In genomic region chr11:17451451-17451850, GRCm38 (mm10) we compare ENCODE assay signal across 22 mouse cellular contexts.
A peak's percentile ranks its signal among the peaks of the same experiment; 100 is the strongest.
DNase-seq lines count a peak whose midpoint lies in the region; ATAC-seq and TF ChIP-seq lines count a peak whose summit lies in the region.
"Had no signal": no experiment of that assay in that cellular context is flagged by ENCODE, and none has a peak within 500 bp of the region (broad histone marks: within the 10 kb centered on the region; RNA-seq: fewer than 3 reads in every experiment).

No protein-coding gene starts in this region.

- H3K9me3 ChIP-seq in forebrain, postnatal 0 days (ENCODE audit: low read length), result no peaks in the 10 kb centered on the region
- H3K9me3 ChIP-seq in forebrain, embryonic 12.5 days, result no peaks in the 10 kb centered on the region
- no peaks in the 10 kb centered on the region for H3K9me3 ChIP-seq in kidney, postnatal 0 days (replicated peaks; ENCODE audit: low read length)
- H3K9me3 ChIP-seq: embryonic facial prominence, embryonic 15.5 days; forebrain, embryonic 10.5 days; forebrain, embryonic 15.5 days; G1E; heart, embryonic 13.5 days; hindbrain, embryonic 12.5 days had no signal

- H3K4me1 ChIP-seq in forebrain, postnatal 0 days (ENCODE audit: insufficient read depth), result no peaks in the 10 kb centered on the region
- H3K4me1 ChIP-seq in forebrain, embryonic 12.5 days, result no peaks in the 10 kb centered on the region
- no peaks in the 10 kb centered on the region; the same call in 1 of the 2 replicates for H3K4me1 ChIP-seq in kidney, postnatal 0 days (replicated peaks; ENCODE audit: insufficient read depth, low read length)
- H3K4me1 ChIP-seq: embryonic facial prominence, embryonic 15.5 days; forebrain, embryonic 15.5 days; heart, embryonic 13.5 days had no signal

- WGBS in forebrain, postnatal 0 days, result 87% methylated on average over 2 of the region's 2 CpGs
- 91% methylated on average over 2 of the region's 2 CpGs for WGBS in forebrain, embryonic 12.5 days
- WGBS in kidney, postnatal 0 days, result 86% methylated on average over 2 of the region's 2 CpGs

- no peak overlapping the region for H3K27ac ChIP-seq in forebrain, postnatal 0 days (ENCODE audit: low read depth, low read length)
- no peak overlapping the region for H3K27ac ChIP-seq in forebrain, embryonic 12.5 days
- H3K27ac ChIP-seq in kidney, postnatal 0 days, result peak overlapping the region; percentile 9; the same call in 1 of the 2 replicates
- no peak overlapping the region for H3K27ac ChIP-seq in layer of hippocampus, adult 2 months
- no peak overlapping the region for H3K27ac ChIP-seq in gastrocnemius, adult 2 months
- H3K27ac ChIP-seq: embryonic facial prominence, embryonic 15.5 days; forebrain, embryonic 10.5 days; forebrain, embryonic 15.5 days; heart, embryonic 13.5 days; hindbrain, embryonic 12.5 days had no signal

- TF ChIP-seq CTCF in forebrain, postnatal 0 days (IDR thresholded peaks at IDR 0.05; ENCODE audit: low read depth), result no peak
- peak; percentile 6; the same call in 1 of the 2 replicates for TF ChIP-seq CTCF in kidney, postnatal 0 days (IDR thresholded peaks at IDR 0.05; ENCODE audit: low read depth)
- TF ChIP-seq CTCF in layer of hippocampus, adult 2 months (conservative IDR thresholded peaks at IDR 0.05), result peak; percentile 36
- no peak for TF ChIP-seq CTCF in gastrocnemius, adult 2 months (IDR thresholded peaks at IDR 0.05)

- no peak overlapping the region for H3K9ac ChIP-seq in forebrain, postnatal 0 days
- H3K9ac ChIP-seq in forebrain, embryonic 12.5 days, result no peak overlapping the region
- H3K9ac ChIP-seq in kidney, postnatal 0 days (ENCODE audit: low read depth, low read length), result no peak overlapping the region
- H3K9ac ChIP-seq: embryonic facial prominence, embryonic 15.5 days; forebrain, embryonic 15.5 days; heart, embryonic 13.5 days; hindbrain, embryonic 12.5 days had no signal

- H3K4me2 ChIP-seq in forebrain, postnatal 0 days (ENCODE audit: low read depth), result no peak overlapping the region
- no peak overlapping the region for H3K4me2 ChIP-seq in forebrain, embryonic 12.5 days
- no peak overlapping the region for H3K4me2 ChIP-seq in kidney, postnatal 0 days (ENCODE audit: low read length)
- H3K4me2 ChIP-seq: embryonic facial prominence, embryonic 15.5 days; forebrain, embryonic 15.5 days; heart, embryonic 13.5 days; hindbrain, embryonic 12.5 days had no signal

- H3K27me3 ChIP-seq in forebrain, postnatal 0 days (ENCODE audit: insufficient read depth, low read length), result no peaks in the 10 kb centered on the region; the same call in 1 of the 2 replicates
- H3K27me3 ChIP-seq in forebrain, embryonic 12.5 days, result peaks cover 13% of the 10 kb centered on the region
- H3K27me3 ChIP-seq in kidney, postnatal 0 days (ENCODE audit: insufficient read depth, low read length), result no peaks in the 10 kb centered on the region
- H3K27me3 ChIP-seq: embryonic facial prominence, embryonic 15.5 days; heart, embryonic 13.5 days; hindbrain, embryonic 12.5 days had no signal

- no peaks in the 10 kb centered on the region for H3K36me3 ChIP-seq in forebrain, postnatal 0 days (ENCODE audit: insufficient read depth)
- H3K36me3 ChIP-seq in forebrain, embryonic 12.5 days (replicated peaks), result no peaks in the 10 kb centered on the region
- no peaks in the 10 kb centered on the region for H3K36me3 ChIP-seq in kidney, postnatal 0 days (ENCODE audit: insufficient read depth, low read length)
- H3K36me3 ChIP-seq: embryonic facial prominence, embryonic 15.5 days; forebrain, embryonic 10.5 days; forebrain, embryonic 15.5 days; G1E; heart, embryonic 13.5 days; hindbrain, embryonic 12.5 days had no signal

- H3K4me3 ChIP-seq in forebrain, postnatal 0 days (ENCODE audit: low read depth, low read length), result no peak overlapping the region
- no peak overlapping the region for H3K4me3 ChIP-seq in forebrain, embryonic 12.5 days (replicated peaks)
- no peak overlapping the region for H3K4me3 ChIP-seq in kidney, postnatal 0 days (replicated peaks; ENCODE audit: low read depth, low read length)
- H3K4me3 ChIP-seq in layer of hippocampus, adult 2 months, result no peak overlapping the region
- H3K4me3 ChIP-seq in gastrocnemius, adult 2 months, result no peak overlapping the region
- H3K4me3 ChIP-seq: embryonic facial prominence, embryonic 15.5 days; erythroblast, embryonic 14.5 days; forebrain, embryonic 10.5 days; forebrain, embryonic 15.5 days; heart, embryonic 13.5 days; hindbrain, embryonic 12.5 days had no signal

- intact Hi-C loops in gastrocnemius, adult 2 months (cut with DNase I), result no loop called here

- ATAC-seq in forebrain, postnatal 0 days, result peak; percentile 10; the same call in 1 of the 2 replicates
- no peak for ATAC-seq in forebrain, embryonic 12.5 days (ENCODE audit: low FRiP score)
- no peak for ATAC-seq in kidney, postnatal 0 days (replicated peaks; ENCODE audit: low FRiP score, low read depth)
- ATAC-seq: CD4-positive, CD25-positive, alpha-beta regulatory T cell, adult 4 months; forebrain, embryonic 15.5 days had no signal

- DNase-seq in forebrain, postnatal 0 days, result no peak
- DNase-seq in kidney, postnatal 0 days (ENCODE audit: low spot score), result no peak
- DNase-seq in kidney, postnatal 10 days, result no peak
- peak; percentile 30 to 32 for DNase-seq in layer of hippocampus, adult 2 months (ENCODE audit: low spot score in 2 of 2)
- DNase-seq in layer of hippocampus, postnatal 36 days, result peak; percentile 14 to 21
- no peak for DNase-seq in gastrocnemius, adult 2 months
- DNase-seq: adrenal gland, adult 8-10 months; adrenal gland, postnatal 36 days; B cell, adult 2 months; cerebellum, adult 2 months; embryo, embryonic 11 days; gastrocnemius, postnatal 14 days; heart, postnatal 36 days had no signal

Comparison
In these comparisons a context has a peak if more than half of its experiments do, and no peak if none do; other contexts are left out.
1. DNase-seq: peak in layer of hippocampus, adult 2 months (2 of 2) and layer of hippocampus, postnatal 36 days (2 of 2); none in forebrain, postnatal 0 days (single experiment), kidney, postnatal 0 days (single experiment), kidney, postnatal 10 days (single experiment) and gastrocnemius, adult 2 months (single experiment).
2. CTCF ChIP-seq: peak in kidney, postnatal 0 days (single experiment) and layer of hippocampus, adult 2 months (single experiment); none in forebrain, postnatal 0 days (single experiment) and gastrocnemius, adult 2 months (single experiment).